Mouse (Mus musculus): Measurements from ENCODE around the gene Adgrg1.

- TF ChIP-seq CTCF (IDR thresholded peaks at IDR 0.05; ENCODE audit: extremely low read depth, insufficient read depth, low read length), result no peak
- TF ChIP-seq POLR2A (IDR thresholded peaks at IDR 0.05; ENCODE audit: extremely low read depth, insufficient read depth, low read length), result no peak
Measured at GRCm38 (mm10) chr8:95044811-95045210, 70.3 kb downstream of the Adgrg1 start.
